Mouse (Mus musculus) liver, embryonic 12.5 days (tissue): ENCODE data around the gene Nipsnap3b. TPM values are rescaled to one million over a fixed set of nuclear protein-coding genes. Genes with fewer than 3 reads are reported as not detected.
A peak's percentile ranks its signal among the peaks of the same experiment; 100 is the strongest.

Source experiments
- ATAC-seq: fragments of 200-750 bp; cut with Nextera tagmentation; 2 replicates; pipeline ENCODE4 v1.8.0; 2017; ENCODE audit warnings: moderate number of reproducible peaks, mild to moderate bottlenecking, moderate library complexity
- H3K27ac ChIP-seq: fragments of 300-500 bp; sonication (generic); 2 replicates; pipeline ENCODE4 v1.5.1; 2016; ENCODE audit warnings: mild to moderate bottlenecking
- H3K27me3 ChIP-seq: fragments of 300-500 bp; sonication (generic); replicated peaks from 2 replicates; pipeline ENCODE4 v1.6.1; 2016; ENCODE audit warnings: mild to moderate bottlenecking, moderate library complexity
- H3K36me3 ChIP-seq: fragments of 300-500 bp; sonication (generic); 2 replicates; pipeline ENCODE4 v1.6.1; 2016; ENCODE audit warnings: mild to moderate bottlenecking, moderate library complexity
- H3K4me1 ChIP-seq: fragments of 300-500 bp; sonication (generic); 2 replicates; pipeline ENCODE4 v1.6.1; 2016
- H3K4me2 ChIP-seq: fragments of 300-500 bp; sonication (generic); 2 replicates; pipeline ENCODE4 v1.6.1; 2016; ENCODE audit warnings: mild to moderate bottlenecking, moderate library complexity
- H3K4me3 ChIP-seq: fragments of 300-500 bp; sonication (generic); 2 replicates; pipeline ENCODE4 v1.5.1; 2016; ENCODE audit warnings: mild to moderate bottlenecking, moderate library complexity
- H3K9ac ChIP-seq: fragments of 300-500 bp; sonication (generic); 2 replicates; pipeline ENCODE4 v1.6.1; 2016; ENCODE audit warnings: mild to moderate bottlenecking, moderate library complexity
- H3K9me3 ChIP-seq: fragments of 300-500 bp; sonication (generic); replicated peaks from 2 replicates; pipeline ENCODE4 v1.6.1; 2016; ENCODE audit warnings: mild to moderate bottlenecking, moderate library complexity
- WGBS: fragments of 180-500 bp; shearing (Covaris S2); methylation state at CpG from one replicate; pipeline ENCODE4 v1.1.7; 2016; ENCODE audit not compliant: insufficient replicate concordance; 5-methylcytosine and 5-hydroxymethylcytosine counted together
- polyA plus RNA-seq: library from polyadenylated mRNA; unstranded; fragments of >200 nt; fragmentation: Nextera tagmentation; extraction: Ambion mirVana; gene quantifications from 2 replicates; pipeline ENCODE4 v1.2.1, GENCODE M21; 2016

Gene Nipsnap3b
- polyA plus RNA-seq, 1 experiment from 2014 or later: 46.2 TPM

DNA sequence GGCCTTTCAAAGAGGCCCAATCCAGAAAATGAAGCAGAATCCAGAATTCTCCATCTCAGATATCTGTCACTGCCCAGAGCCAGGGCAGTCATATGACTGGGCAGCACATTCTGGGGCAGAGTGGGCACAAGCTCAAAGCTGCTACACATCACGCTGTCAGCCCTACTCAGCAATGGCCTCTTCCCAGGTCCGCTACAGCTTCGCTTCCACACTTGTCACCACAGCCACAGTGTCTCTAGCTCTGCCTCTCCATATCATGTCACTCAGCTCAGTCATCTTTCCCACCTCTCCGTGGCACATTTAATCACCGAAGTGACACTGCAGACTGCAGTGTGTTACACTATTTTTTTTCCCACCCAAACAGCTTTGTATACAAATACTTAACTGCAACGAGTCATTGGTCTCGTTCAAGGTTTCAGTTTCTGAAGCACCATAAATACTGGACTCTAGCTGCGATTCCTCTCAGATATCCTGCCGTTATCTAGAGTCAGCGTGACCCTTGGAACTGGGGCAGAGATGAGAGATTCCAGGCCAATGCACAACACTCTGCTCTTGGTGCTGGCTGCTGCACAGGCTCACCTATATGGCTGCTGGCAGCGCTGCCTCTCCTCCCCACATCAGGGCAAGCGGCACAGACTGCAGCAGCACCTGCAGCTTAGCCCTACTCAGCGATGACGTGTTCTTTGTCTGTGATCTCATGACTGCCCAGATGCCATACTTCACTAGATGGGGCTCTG, 11.7 kb downstream of the Nipsnap3b start:
- peak; percentile 68 for ATAC-seq
- H3K4me2 ChIP-seq: no peak overlapping the region
- H3K4me3 ChIP-seq: no peak overlapping the region
- H3K36me3 ChIP-seq: peaks cover 40% of the 10 kb centered on the region
- H3K9me3 ChIP-seq: no peaks in the 10 kb centered on the region
- H3K27ac ChIP-seq: no peak overlapping the region
- WGBS: 86% methylated on average over 14 of the region's 14 CpGs
- H3K9ac ChIP-seq: no peak overlapping the region
- H3K27me3 ChIP-seq: no peaks in the 10 kb centered on the region
- no peaks in the 10 kb centered on the region for H3K4me1 ChIP-seq

- Histone ChIP-seq H3K9ac (no peak overlapping the region), H3K4me1 (no peaks in the 10 kb centered on the region), H3K27ac (no peak overlapping the region), H3K27me3 (no peaks in the 10 kb centered on the region), H3K4me3 (no peak overlapping the region), H3K36me3 (peaks cover 35% of the 10 kb centered on the region), H3K4me2 (no peak overlapping the region), H3K9me3 (no peaks in the 10 kb centered on the region)
- 80% methylated on average over 4 of the region's 4 CpGs for WGBS
- ATAC-seq: no peak
Measured at GRCm38 (mm10) chr4:53024397-53024796, 12.7 kb downstream of the Nipsnap3b start.

- Histone ChIP-seq H3K4me3 (no peak overlapping the region), H3K4me1 (no peaks in the 10 kb centered on the region), H3K4me2 (no peak overlapping the region), H3K27ac (no peak overlapping the region), H3K27me3 (no peaks in the 10 kb centered on the region), H3K9ac (no peak overlapping the region), H3K9me3 (no peaks in the 10 kb centered on the region), H3K36me3 (peaks cover 10% of the 10 kb centered on the region; the same call in 1 of the 2 replicates)
- WGBS: 55% methylated on average over 3 of the region's 3 CpGs
- no peak for ATAC-seq
Measured at GRCm38 (mm10) chr4:53027811-53028210, 16.1 kb downstream of the Nipsnap3b start.

GRCm38 (mm10) chr4:53030326-53030948, 18.8 kb downstream of the Nipsnap3b start:
- Histone ChIP-seq H3K27ac (no peak overlapping the region), H3K36me3 (peaks cover 15% of the 10 kb centered on the region; the same call in 1 of the 2 replicates), H3K9ac (no peak overlapping the region), H3K4me3 (no peak overlapping the region), H3K27me3 (no peaks in the 10 kb centered on the region), H3K4me2 (no peak overlapping the region), H3K4me1 (no peaks in the 10 kb centered on the region), H3K9me3 (no peaks in the 10 kb centered on the region)
- ATAC-seq: no peak
- 53% methylated on average over 8 of the region's 8 CpGs for WGBS

DNA sequence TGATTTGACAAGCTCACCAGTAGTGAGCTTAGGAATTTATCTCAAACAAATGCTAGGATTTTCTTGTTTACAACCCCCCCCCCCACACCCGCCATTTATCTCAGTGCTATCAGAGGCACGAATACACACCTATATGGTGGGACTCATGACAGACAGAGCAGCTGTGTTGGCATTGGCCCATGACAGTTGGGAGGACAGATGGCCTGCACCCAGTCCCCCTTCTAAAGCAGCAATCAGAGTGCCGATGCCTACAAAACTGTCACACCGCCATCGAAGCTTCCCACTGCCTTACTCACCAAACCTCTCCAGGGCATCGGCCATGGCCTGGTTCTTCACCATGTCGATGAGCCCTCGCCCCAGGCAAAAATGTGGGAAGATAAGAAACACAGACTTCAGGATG, 32.1 kb downstream of the Nipsnap3b start:
- Histone ChIP-seq H3K36me3 (peaks cover 47% of the 10 kb centered on the region), H3K27ac (no peak overlapping the region), H3K27me3 (no peaks in the 10 kb centered on the region), H3K4me2 (no peak overlapping the region), H3K9me3 (no peaks in the 10 kb centered on the region), H3K4me3 (no peak overlapping the region), H3K9ac (no peak overlapping the region), H3K4me1 (no peaks in the 10 kb centered on the region)
- WGBS: 77% methylated on average over 8 of the region's 8 CpGs
- ATAC-seq: no peak

- Histone ChIP-seq H3K4me1 (no peaks in the 10 kb centered on the region), H3K36me3 (peaks cover 54% of the 10 kb centered on the region), H3K9me3 (no peaks in the 10 kb centered on the region), H3K27ac (no peak overlapping the region), H3K27me3 (no peaks in the 10 kb centered on the region), H3K4me3 (no peak overlapping the region), H3K9ac (no peak overlapping the region), H3K4me2 (no peak overlapping the region)
- no peak for ATAC-seq
- 76% methylated on average over 7 of the region's 7 CpGs for WGBS
Measured at GRCm38 (mm10) chr4:53045807-53046206, 34.1 kb downstream of the Nipsnap3b start.

GRCm38 (mm10) chr4:53046238-53047022, 34.8 kb downstream of the Nipsnap3b start:
- Histone ChIP-seq H3K4me3 (no peak overlapping the region), H3K9ac (no peak overlapping the region), H3K36me3 (peaks cover 58% of the 10 kb centered on the region), H3K4me1 (no peaks in the 10 kb centered on the region), H3K4me2 (no peak overlapping the region), H3K27ac (no peak overlapping the region), H3K27me3 (no peaks in the 10 kb centered on the region), H3K9me3 (no peaks in the 10 kb centered on the region)
- ATAC-seq: no peak
- WGBS: 65% methylated on average over 9 of the region's 9 CpGs

DNA sequence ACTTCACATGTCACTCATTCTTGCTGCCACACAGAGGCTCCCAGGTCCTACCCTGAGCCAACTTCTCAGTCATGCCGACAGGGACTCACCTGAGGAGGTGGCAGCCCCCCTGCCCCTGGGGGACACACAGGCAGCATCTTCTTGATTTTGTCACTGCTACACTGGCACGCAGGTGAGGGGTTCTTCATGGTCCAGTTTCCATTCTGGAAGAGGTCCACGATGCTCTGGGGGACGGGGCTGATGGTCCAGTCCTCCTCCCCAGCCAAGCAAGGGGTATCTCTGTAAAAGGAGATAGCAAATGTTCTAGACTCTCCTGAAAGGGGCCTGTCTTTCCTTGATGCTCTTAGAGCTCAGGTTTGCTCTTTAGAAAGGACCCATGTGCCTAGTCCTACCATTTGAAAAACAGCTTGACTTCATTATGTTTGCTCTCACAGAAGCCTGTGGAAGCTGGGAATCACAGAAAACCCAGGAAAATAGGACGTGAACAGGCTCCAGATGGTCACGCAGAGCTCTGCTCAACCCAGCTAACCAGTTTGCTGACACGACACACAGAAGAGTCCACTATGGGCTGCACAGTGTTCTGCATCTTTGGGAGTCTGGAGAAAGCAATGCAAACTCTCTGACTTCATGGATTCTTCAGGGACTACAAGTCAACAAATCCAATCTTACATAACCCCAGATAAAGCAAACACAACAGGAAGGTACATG, 50.8 kb downstream of the Nipsnap3b start:
- no peaks in the 10 kb centered on the region for H3K9me3 ChIP-seq
- no peak; the same call in 1 of the 2 replicates for ATAC-seq

More for the DNA sequence above, 50.8 kb downstream of the Nipsnap3b start:
- H3K4me1 ChIP-seq: no peaks in the 10 kb centered on the region
- WGBS: 68% methylated on average over 7 of the region's 7 CpGs
- H3K27me3 ChIP-seq: no peaks in the 10 kb centered on the region
- H3K4me2 ChIP-seq: no peak overlapping the region
- H3K4me3 ChIP-seq: no peak overlapping the region
- H3K36me3 ChIP-seq: peaks cover 64% of the 10 kb centered on the region
- no peak overlapping the region for H3K9ac ChIP-seq
- H3K27ac ChIP-seq: no peak overlapping the region

Other genes starting within 250 kb of the Nipsnap3b start
- gene Olfr275, start 197.3 kb upstream of the Nipsnap3b start, polyA plus RNA-seq: not detected in 2 replicates
- not detected in 2 replicates for gene Olfr273, start 152.6 kb upstream of the Nipsnap3b start, polyA plus RNA-seq
- gene Olfr272, start 92.7 kb upstream of the Nipsnap3b start, polyA plus RNA-seq: not detected in 2 replicates
- gene Olfr270, start 47.3 kb upstream of the Nipsnap3b start, polyA plus RNA-seq: not detected in 2 replicates
- gene Nipsnap3a, start 22.6 kb upstream of the Nipsnap3b start, polyA plus RNA-seq: not detected in 2 replicates
- 9.8 and 10.1 TPM in 2 replicates for gene Abca1, start 148.0 kb downstream of the Nipsnap3b start, polyA plus RNA-seq